29 mouse cellular contexts compared by ENCODE assay signal in the genomic region with DNA sequence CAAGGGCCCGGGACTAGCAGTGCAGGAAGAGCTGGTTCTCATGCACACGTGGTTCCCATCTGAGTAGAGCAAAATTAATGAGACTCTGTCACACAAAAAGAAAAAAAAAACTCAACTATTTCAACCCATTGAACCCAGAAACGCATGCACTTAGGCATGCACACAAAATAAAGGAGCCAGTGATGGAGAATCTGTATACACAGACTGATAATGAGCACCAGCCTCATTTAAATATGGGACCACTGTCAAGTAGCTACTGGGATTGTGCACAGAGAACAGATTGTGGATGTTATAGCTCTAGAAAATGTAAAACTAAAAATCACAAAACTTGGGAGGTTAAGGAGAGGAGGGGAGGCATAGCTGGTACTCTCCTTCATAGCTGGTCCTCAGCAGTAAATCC. TPM values are rescaled to one million over a fixed set of nuclear protein-coding genes. Genes with fewer than 3 reads are reported as not detected.
"Had no signal": no experiment of that assay in that cellular context is flagged by ENCODE, and none has a peak within 500 bp of the region (broad histone marks: within the 10 kb centered on the region; RNA-seq: fewer than 3 reads in every experiment).

No protein-coding gene starts in this region.

- H3K27ac ChIP-seq: heart, adult 2 months; heart, embryonic 13.5 days; heart, embryonic 15.5 days; hindbrain, embryonic 13.5 days; hindbrain, embryonic 15.5 days; hindbrain, postnatal 0 days; kidney, embryonic 15.5 days; layer of hippocampus, adult 2 months; limb, embryonic 10.5 days; limb, embryonic 12.5 days; liver, embryonic 13.5 days; liver, embryonic 15.5 days had no signal

- H3K36me3 ChIP-seq: heart, embryonic 13.5 days; heart, embryonic 15.5 days; hindbrain, embryonic 13.5 days; hindbrain, embryonic 15.5 days; kidney, embryonic 15.5 days; limb, embryonic 10.5 days; limb, embryonic 12.5 days; liver, embryonic 13.5 days; liver, embryonic 15.5 days had no signal

- H3K4me2 ChIP-seq: heart, embryonic 11.5 days; heart, embryonic 13.5 days; heart, embryonic 15.5 days; hindbrain, embryonic 13.5 days; hindbrain, embryonic 15.5 days; kidney, embryonic 15.5 days; limb, embryonic 12.5 days; liver, embryonic 11.5 days; liver, embryonic 13.5 days; liver, embryonic 15.5 days had no signal

- H3K9me3 ChIP-seq: heart, embryonic 13.5 days; heart, embryonic 15.5 days; hindbrain, embryonic 13.5 days; hindbrain, embryonic 15.5 days; kidney, embryonic 15.5 days; limb, embryonic 10.5 days; liver, embryonic 13.5 days; liver, embryonic 15.5 days had no signal

- ATAC-seq: hindbrain, postnatal 0 days; intestine, embryonic 16.5 days; liver, postnatal 0 days had no signal

- H3K27me3 ChIP-seq: heart, embryonic 13.5 days; heart, embryonic 15.5 days; hindbrain, embryonic 13.5 days; hindbrain, embryonic 15.5 days; kidney, embryonic 15.5 days; limb, embryonic 12.5 days; liver, embryonic 13.5 days; liver, embryonic 15.5 days had no signal

- H3K4me3 ChIP-seq: heart, adult 2 months; heart, embryonic 13.5 days; heart, embryonic 15.5 days; hindbrain, embryonic 13.5 days; hindbrain, embryonic 15.5 days; kidney, embryonic 15.5 days; layer of hippocampus, adult 2 months; limb, embryonic 10.5 days; limb, embryonic 12.5 days; liver, embryonic 13.5 days; liver, embryonic 15.5 days had no signal

- H3K4me1 ChIP-seq: heart, embryonic 13.5 days; heart, embryonic 15.5 days; hindbrain, embryonic 13.5 days; hindbrain, embryonic 15.5 days; kidney, embryonic 15.5 days; limb, embryonic 10.5 days; limb, embryonic 12.5 days; liver, embryonic 13.5 days; liver, embryonic 15.5 days had no signal

- DNase-seq: gastrocnemius, postnatal 14 days; gastrocnemius, postnatal 36 days; heart, adult 11 months; heart, adult 2 months; heart, postnatal 14 days; heart, postnatal 36 days; kidney, adult 11 months; kidney, adult 2 months; kidney, adult 9 months; kidney, postnatal 10 days; kidney, postnatal 25 days; kidney, postnatal 4 days; liver; liver, embryonic 13.5 days; liver, postnatal 0 days had no signal

- H3K9ac ChIP-seq: heart, embryonic 13.5 days; heart, embryonic 15.5 days; hindbrain, embryonic 13.5 days; hindbrain, embryonic 15.5 days; kidney, embryonic 15.5 days; limb, embryonic 12.5 days; liver, embryonic 13.5 days; liver, embryonic 15.5 days; liver, postnatal 0 days had no signal

RNA-seq across cellular contexts. Expression of a gene that starts 35.3 kb away (rescaled TPM):
- total RNA-seq: heart, adult 2 months had no signal
- polyA plus RNA-seq: hindbrain, embryonic 11.5 days; limb, embryonic 12.5 days had no signal
